Mouse (Mus musculus): ENCODE results near the gene Kctd17.

DNA sequence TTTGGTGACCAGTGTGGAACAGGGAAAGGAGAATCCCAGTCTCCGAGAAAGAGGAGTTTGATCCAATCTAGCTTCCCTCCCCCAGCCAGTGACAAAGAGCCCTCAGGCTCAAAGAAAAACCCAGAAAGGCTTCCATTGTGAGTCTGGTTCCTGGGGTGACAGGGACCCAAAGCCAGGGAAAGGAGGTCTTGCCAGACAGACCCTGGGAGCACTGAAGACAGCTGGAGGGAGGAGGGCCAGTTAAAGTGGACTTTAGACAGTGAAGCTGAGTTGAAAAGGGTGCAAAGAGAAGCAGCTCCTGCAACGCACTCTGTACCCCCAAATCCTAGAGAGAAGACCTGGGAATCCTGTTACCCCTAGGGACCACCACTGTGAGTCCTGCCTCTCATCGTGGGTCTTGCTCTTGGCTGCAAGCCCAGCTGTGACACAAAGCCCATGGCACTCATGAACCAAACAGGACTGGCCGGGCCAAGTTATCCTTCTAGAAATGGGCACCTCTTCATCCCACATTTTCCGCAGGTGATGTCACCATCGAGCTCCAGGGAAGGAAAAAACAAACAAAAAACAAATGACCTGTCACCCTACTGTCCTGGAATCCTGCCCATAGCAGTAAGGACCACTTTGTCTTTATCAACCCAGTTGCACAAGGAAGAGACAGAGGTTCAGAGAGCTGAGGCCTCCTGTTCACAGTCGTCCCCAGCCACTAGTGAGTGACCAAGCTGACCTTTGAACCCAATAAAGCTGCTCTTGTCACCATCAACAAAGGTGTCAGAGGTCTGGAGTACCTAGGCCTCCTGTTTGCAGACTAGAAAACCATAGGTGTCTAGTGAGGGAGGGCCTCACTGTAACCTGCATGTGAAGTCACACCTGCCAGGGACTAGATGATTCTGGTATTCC is 43.9 kb upstream of the Kctd17 start:
- no peak for TF ChIP-seq CTCF (IDR thresholded peaks at IDR 0.05; ENCODE audit: extremely low read depth, insufficient read depth, insufficient read length, insufficient replicate concordance)
- TF ChIP-seq POLR2A (IDR thresholded peaks at IDR 0.05; ENCODE audit: low read depth, low read length) = no peak

All from spleen, adult 2 months (tissue).